ENCODE assay signal across 15 mouse cellular contexts in the genomic region with DNA sequence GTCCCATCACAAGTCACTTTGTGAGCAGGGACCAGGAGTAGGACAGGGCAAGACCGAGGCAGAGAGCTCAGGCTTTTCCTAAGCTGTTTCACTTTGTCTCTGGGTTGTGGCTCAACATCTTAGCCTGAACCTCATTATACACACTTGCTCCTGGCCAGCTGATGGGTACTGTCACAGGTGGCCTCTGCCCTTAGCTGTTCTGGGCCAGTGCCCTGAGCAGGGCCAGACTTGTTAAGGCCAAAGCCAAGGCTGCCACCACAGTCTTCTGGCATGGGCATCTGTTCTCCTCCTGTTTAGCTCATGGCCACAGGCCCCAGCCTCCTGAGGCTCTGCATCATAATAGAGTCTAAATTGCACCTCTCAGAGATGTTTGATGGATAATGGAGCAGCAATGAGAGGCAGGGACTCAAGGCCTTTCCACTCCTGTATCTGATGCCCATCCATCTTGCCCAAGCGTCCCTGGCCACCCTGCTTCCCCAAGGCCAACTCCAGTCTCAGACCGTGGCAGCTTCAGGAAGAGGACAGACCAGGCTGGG. TPM values are rescaled to one million over a fixed set of nuclear protein-coding genes. Genes with fewer than 3 reads are reported as not detected.
"Had no signal": no experiment of that assay in that cellular context is flagged by ENCODE, and none has a peak within 500 bp of the region (broad histone marks: within the 10 kb centered on the region; RNA-seq: fewer than 3 reads in every experiment).

No protein-coding gene starts in this region.

- H3K4me2 ChIP-seq: limb, embryonic 12.5 days had no signal

- DNase-seq: kidney, postnatal 10 days; kidney, postnatal 4 days; liver; lung, adult 2 months; lung, postnatal 36 days; midbrain, embryonic 14.5 days; right cerebral cortex, adult 18-20 months; right cerebral cortex, postnatal 25 days; thymus, postnatal 4 days had no signal

- H3K27ac ChIP-seq: layer of hippocampus, adult 2 months; limb, embryonic 12.5 days; liver, embryonic 14.5 days had no signal

- ATAC-seq: lung, postnatal 0 days had no signal

- H3K9me3 ChIP-seq: limb, embryonic 12.5 days had no signal

- H3K9ac ChIP-seq: limb, embryonic 12.5 days; liver, embryonic 14.5 days had no signal

- H3K4me3 ChIP-seq: layer of hippocampus, adult 2 months; limb, embryonic 12.5 days had no signal

RNA-seq across cellular contexts. Expression of a gene that starts 5.8 kb away (rescaled TPM):
- total RNA-seq: megakaryocyte progenitor cell, adult 5-6 weeks had no signal

RNA-seq across cellular contexts. Expression of a gene that starts 43.1 kb away (rescaled TPM):
- total RNA-seq: monocyte, adult 5-6 weeks had no signal
